Mouse (Mus musculus) hindbrain, postnatal 0 days (tissue): Measurements from ENCODE around the gene Cacna1i. TPM values are rescaled to one million over a fixed set of nuclear protein-coding genes. Genes with fewer than 3 reads are reported as not detected.

Experiments
- ATAC-seq: fragments of 200-750 bp; cut with Nextera tagmentation; 2 replicates; pipeline ENCODE4 v1.8.0; 2017; ENCODE audit warnings: mild to moderate bottlenecking, moderate TSS enrichment, moderate library complexity
- DNase-seq: peaks from one replicate; pipeline ENCODE4 v3.0.0-alpha.2; 2015; ENCODE audit warnings: low spot score
- H3K27ac ChIP-seq: fragments of 300-500 bp; sonication (generic); 2 replicates; pipeline ENCODE4 v1.5.1; 2014; ENCODE audit warnings: mild to moderate bottlenecking
- H3K27me3 ChIP-seq: fragments of 300-500 bp; sonication (generic); 2 replicates; pipeline ENCODE4 v1.6.1; 2014; ENCODE audit warnings: low read length, mixed read lengths; ENCODE audit not compliant: insufficient read depth
- H3K36me3 ChIP-seq: fragments of 300-500 bp; sonication (generic); 2 replicates; pipeline ENCODE4 v1.6.1; 2014; ENCODE audit warnings: low read length, mixed read lengths; ENCODE audit not compliant: insufficient read depth
- H3K4me1 ChIP-seq: fragments of 300-500 bp; sonication (generic); 2 replicates; pipeline ENCODE4 v1.6.1; 2014; ENCODE audit warnings: antibody characterized with exemption, low read length, mixed read lengths; ENCODE audit not compliant: insufficient read depth
- H3K4me2 ChIP-seq: fragments of 300-500 bp; sonication (generic); 2 replicates; pipeline ENCODE4 v1.6.1; 2014; ENCODE audit warnings: low read depth, mild to moderate bottlenecking, low read length, moderate library complexity, mixed read lengths
- H3K4me3 ChIP-seq: fragments of 300-500 bp; sonication (generic); 2 replicates; pipeline ENCODE4 v1.5.1; 2014; ENCODE audit warnings: low read length
- H3K9ac ChIP-seq: fragments of 300-500 bp; sonication (generic); replicated peaks from 2 replicates; pipeline ENCODE4 v1.6.1; 2014; ENCODE audit warnings: mild to moderate bottlenecking, low read length, moderate library complexity, mixed read lengths
- H3K9me3 ChIP-seq: fragments of 300-500 bp; sonication (generic); 2 replicates; pipeline ENCODE4 v1.6.1; 2016; ENCODE audit warnings: low read length, mixed read lengths
- CTCF ChIP-seq: IDR thresholded peaks from 2 replicates; pipeline ENCODE4 v1.5.1; 2016; ENCODE audit warnings: antibody characterized with exemption, control low read depth, low read depth
- WGBS: fragments of 180-500 bp; shearing (Covaris S2); extraction: QIAGEN DNeasy Blood & Tissue Kit; methylation state at CpG from one replicate; pipeline ENCODE4 v1.1.7; 2014; 5-methylcytosine and 5-hydroxymethylcytosine counted together
- polyA plus RNA-seq: library from polyadenylated mRNA; unstranded; fragments of >200 nt; fragmentation: Nextera tagmentation; extraction: Ambion mirVana; gene quantifications from 2 replicates; pipeline ENCODE4 v1.2.1, GENCODE M21; 2015
- total RNA-seq: library from RNA; depleted of rRNA; stranded (reverse); fragments of >200 nt; gene quantifications from 2 replicates; pipeline ENCODE4 v1.2.3, GENCODE M21; 2014

Cacna1i gene
- total and polyA plus RNA-seq, 2 experiments from 2014 or later: 0.50 to 10.8 TPM

DNA sequence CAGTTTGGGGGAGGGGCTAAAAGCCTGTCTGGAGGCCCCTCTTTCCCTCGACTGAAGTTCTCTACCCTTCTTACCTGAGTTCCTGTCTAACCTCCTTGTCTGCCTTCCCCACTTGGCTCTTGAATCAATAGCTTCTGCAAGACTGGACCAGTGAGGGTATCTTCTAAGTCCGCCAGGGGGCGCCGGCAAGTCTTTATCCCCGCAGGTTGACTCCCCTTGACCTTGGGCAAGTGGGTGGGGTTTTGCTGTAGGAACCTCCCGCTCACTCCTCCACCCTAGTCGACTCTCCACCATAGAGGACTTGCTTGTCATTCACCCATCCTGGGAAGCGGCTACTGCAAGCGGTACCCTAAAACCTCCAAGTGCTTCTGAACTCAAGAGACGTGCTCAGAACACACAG, 2.4 kb downstream of the Cacna1i start:
- no peak overlapping the region for H3K4me3 ChIP-seq
- TF ChIP-seq CTCF: peak; percentile 67
- H3K9me3 ChIP-seq: no peaks in the 10 kb centered on the region
- H3K36me3 ChIP-seq: no peaks in the 10 kb centered on the region
- no peak overlapping the region for H3K9ac ChIP-seq
- H3K4me2 ChIP-seq: peak overlapping the region; percentile 95
- no peaks in the 10 kb centered on the region for H3K4me1 ChIP-seq
- ATAC-seq (no peak), DNase-seq (peak; percentile 66)
- no peaks in the 10 kb centered on the region for H3K27me3 ChIP-seq
- no peak overlapping the region for H3K27ac ChIP-seq
- WGBS: 14% methylated on average over 10 of the region's 10 CpGs

- 100% methylated on average over 1 of the region's 1 CpGs for WGBS
- H3K36me3 ChIP-seq: no peaks in the 10 kb centered on the region
- no peaks in the 10 kb centered on the region for H3K9me3 ChIP-seq
- H3K27me3 ChIP-seq: no peaks in the 10 kb centered on the region
- no peak overlapping the region for H3K9ac ChIP-seq
- ATAC-seq: no peak
- peak; percentile 43 for TF ChIP-seq CTCF
- no peak overlapping the region for H3K4me3 ChIP-seq
- no peak overlapping the region for H3K27ac ChIP-seq
- no peaks in the 10 kb centered on the region for H3K4me1 ChIP-seq
- DNase-seq: no peak
- H3K4me2 ChIP-seq: no peak overlapping the region
These were observed 10.1 kb downstream of the Cacna1i start for GRCm38 (mm10) chr15:80297146-80297545.

- no peak overlapping the region for H3K4me3 ChIP-seq
- ATAC-seq (0 out of 2 replicates have a peak, but pooled peaks have one; percentile 17), DNase-seq (no peak)
- H3K27me3 ChIP-seq: no peaks in the 10 kb centered on the region
- H3K36me3 ChIP-seq: no peaks in the 10 kb centered on the region
- no peaks in the 10 kb centered on the region for H3K4me1 ChIP-seq
- 63% methylated on average over 14 of the region's 14 CpGs for WGBS
- H3K27ac ChIP-seq: no peak overlapping the region
- H3K4me2 ChIP-seq: no peak overlapping the region
- no peaks in the 10 kb centered on the region for H3K9me3 ChIP-seq
- no peak overlapping the region for H3K9ac ChIP-seq
- TF ChIP-seq CTCF: no peak
These were observed 16.7 kb downstream of the Cacna1i start for GRCm38 (mm10) chr15:80303779-80304178.

DNA sequence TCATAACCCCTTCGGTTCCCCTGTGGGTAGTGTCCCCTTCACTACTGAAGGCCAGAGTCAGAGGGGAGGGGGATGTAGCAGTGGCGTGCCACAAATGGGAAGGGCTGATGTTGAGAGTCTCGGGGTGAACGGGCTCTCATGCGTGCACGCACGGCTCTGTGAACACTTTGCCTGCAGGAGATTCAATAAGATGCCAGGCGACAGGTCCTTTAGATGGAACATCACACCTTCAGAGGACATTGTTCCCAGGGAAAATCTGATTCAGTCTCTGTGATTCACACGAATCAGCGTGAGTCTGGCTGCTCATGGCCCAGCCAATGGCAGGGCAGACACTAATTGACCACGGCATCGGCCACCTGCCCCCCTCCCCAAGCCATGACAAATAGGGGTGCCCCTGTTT, 17.1 kb downstream of the Cacna1i start:
- no peaks in the 10 kb centered on the region for H3K4me1 ChIP-seq
- H3K27me3 ChIP-seq: no peaks in the 10 kb centered on the region
- DNase-seq: no peak
- no peaks in the 10 kb centered on the region for H3K9me3 ChIP-seq
- TF ChIP-seq CTCF: no peak
- H3K4me2 ChIP-seq: no peak overlapping the region
- WGBS: 56% methylated on average over 12 of the region's 12 CpGs
- no peak overlapping the region for H3K27ac ChIP-seq
- no peak for ATAC-seq
- H3K9ac ChIP-seq: no peak overlapping the region
- H3K36me3 ChIP-seq: no peaks in the 10 kb centered on the region
- H3K4me3 ChIP-seq: no peak overlapping the region

DNA sequence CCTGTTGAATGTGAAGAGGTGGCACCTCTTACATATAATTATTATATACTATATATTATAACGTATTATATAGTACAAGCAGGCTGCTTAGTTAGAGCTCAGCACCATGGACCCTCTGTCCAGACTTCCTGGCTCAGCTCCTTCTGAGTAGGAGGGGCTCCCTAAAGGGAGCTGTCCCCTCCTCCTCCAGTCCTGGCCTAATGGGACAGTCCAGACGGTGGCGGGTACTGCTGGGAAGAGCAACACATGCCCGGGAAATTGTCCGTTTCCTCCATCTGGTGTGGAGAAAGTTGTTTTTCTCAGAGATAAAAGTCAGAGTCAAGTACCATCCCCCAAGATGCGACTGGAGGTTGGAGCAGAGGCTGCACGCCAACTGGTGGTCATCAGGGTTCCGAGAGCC, 19.1 kb downstream of the Cacna1i start:
- 46% methylated on average over 8 of the region's 8 CpGs for WGBS
- Histone ChIP-seq H3K4me3 (no peak overlapping the region), H3K9ac (no peak overlapping the region), H3K4me2 (no peak overlapping the region), H3K9me3 (no peaks in the 10 kb centered on the region), H3K4me1 (no peaks in the 10 kb centered on the region), H3K27ac (no peak overlapping the region), H3K36me3 (no peaks in the 10 kb centered on the region), H3K27me3 (no peaks in the 10 kb centered on the region)
- no peak for TF ChIP-seq CTCF
- ATAC-seq (no peak), DNase-seq (no peak)

DNA sequence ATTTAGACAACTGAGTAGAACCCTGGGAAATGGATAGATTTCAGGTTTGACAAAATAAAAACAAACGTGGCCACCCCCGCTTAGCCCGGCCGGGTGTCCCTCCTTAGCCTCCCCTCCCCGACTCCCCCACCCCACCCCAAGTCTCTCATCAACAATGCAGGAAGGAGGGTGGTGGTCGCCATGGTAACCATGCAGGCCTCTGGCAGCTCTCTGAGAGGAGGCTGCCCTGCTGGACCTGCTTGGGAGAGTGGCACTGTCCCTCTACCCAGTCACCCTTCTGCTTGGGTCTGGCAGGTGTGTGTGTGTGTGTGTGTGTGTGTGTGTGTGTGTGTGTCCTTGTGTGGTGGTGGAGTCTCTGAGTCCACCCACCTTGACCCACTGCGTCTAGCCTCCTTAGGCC, 27.7 kb downstream of the Cacna1i start:
- ATAC-seq (peak; percentile 71), DNase-seq (peak; percentile 53)
- Histone ChIP-seq H3K36me3 (no peaks in the 10 kb centered on the region), H3K4me1 (0 out of 2 replicates have a peak, but pooled peaks cover 7% of the 10 kb centered on the region), H3K27me3 (no peaks in the 10 kb centered on the region), H3K9me3 (no peaks in the 10 kb centered on the region), H3K9ac (no peak overlapping the region), H3K4me3 (no peak overlapping the region), H3K27ac (no peak overlapping the region), H3K4me2 (no peak overlapping the region)
- WGBS: 13% methylated on average over 7 of the region's 7 CpGs
- TF ChIP-seq CTCF: no peak

GRCm38 (mm10) chr15:80316966-80317634, 30.1 kb downstream of the Cacna1i start:
- no peak for ATAC-seq
- no peaks in the 10 kb centered on the region for H3K27me3 ChIP-seq
- 54% methylated on average over 6 of the region's 6 CpGs for WGBS
- H3K9ac ChIP-seq: no peak overlapping the region
- H3K27ac ChIP-seq: no peak overlapping the region
- no peak for TF ChIP-seq CTCF
- no peak overlapping the region for H3K4me2 ChIP-seq
- peak; percentile 61 for DNase-seq
- H3K9me3 ChIP-seq: no peaks in the 10 kb centered on the region
- no peak overlapping the region for H3K4me3 ChIP-seq
- H3K36me3 ChIP-seq: no peaks in the 10 kb centered on the region
- H3K4me1 ChIP-seq: 0 out of 2 replicates have a peak, but pooled peaks cover 7% of the 10 kb centered on the region
